In genomic region chr8:105475254-105475653, GRCm38 (mm10) we compare ENCODE assay signal across 16 mouse cellular contexts. TPM values are rescaled to one million over a fixed set of nuclear protein-coding genes. Genes with fewer than 3 reads are reported as not detected.
DNase-seq lines count a peak whose midpoint lies in the region; ATAC-seq and TF ChIP-seq lines count a peak whose summit lies in the region.
"Had no signal": no experiment of that assay in that cellular context is flagged by ENCODE, and none has a peak within 500 bp of the region (broad histone marks: within the 10 kb centered on the region; RNA-seq: fewer than 3 reads in every experiment).

No protein-coding gene starts in this region.

- peaks cover 8% of the 10 kb centered on the region; the same call in 1 of the 2 replicates for H3K27me3 ChIP-seq in hindbrain, embryonic 13.5 days
- peaks cover 18% of the 10 kb centered on the region for H3K27me3 ChIP-seq in hindbrain, embryonic 12.5 days
- peaks cover 14% of the 10 kb centered on the region for H3K27me3 ChIP-seq in midbrain, embryonic 13.5 days
- no peaks in the 10 kb centered on the region for H3K27me3 ChIP-seq in midbrain, postnatal 0 days (ENCODE audit: insufficient read depth, low read length)
- 0 out of 2 replicates have a peak, but pooled peaks cover 3% of the 10 kb centered on the region for H3K27me3 ChIP-seq in midbrain, embryonic 15.5 days (replicated peaks)
- H3K27me3 ChIP-seq: Patski had no signal

- H3K4me2 ChIP-seq in hindbrain, embryonic 13.5 days = no peak overlapping the region
- H3K4me2 ChIP-seq in hindbrain, embryonic 12.5 days (replicated peaks) = no peak overlapping the region
- H3K4me2 ChIP-seq in midbrain, embryonic 13.5 days (replicated peaks) = no peak overlapping the region
- H3K4me2 ChIP-seq in midbrain, postnatal 0 days (ENCODE audit: low read depth, low read length, poor library complexity, severe bottlenecking) = no peak overlapping the region
- H3K4me2 ChIP-seq in midbrain, embryonic 15.5 days = no peak overlapping the region
- H3K4me2 ChIP-seq: liver, embryonic 15.5 days had no signal

- peaks cover 59% of the 10 kb centered on the region for H3K4me1 ChIP-seq in hindbrain, embryonic 13.5 days (replicated peaks)
- H3K4me1 ChIP-seq in hindbrain, embryonic 12.5 days = peaks cover 60% of the 10 kb centered on the region
- H3K4me1 ChIP-seq in midbrain, embryonic 13.5 days (replicated peaks) = peaks cover 58% of the 10 kb centered on the region
- H3K4me1 ChIP-seq in midbrain, postnatal 0 days (ENCODE audit: insufficient read depth, low read length) = peaks cover 5% of the 10 kb centered on the region
- peaks cover 41% of the 10 kb centered on the region for H3K4me1 ChIP-seq in midbrain, embryonic 15.5 days

- 36% methylated on average over 4 of the region's 4 CpGs for WGBS in hindbrain, embryonic 13.5 days
- 31% methylated on average over 4 of the region's 4 CpGs for WGBS in hindbrain, embryonic 12.5 days
- whole genome bisulfite sequencing in midbrain, embryonic 13.5 days = 39% methylated on average over 4 of the region's 4 CpGs
- 37% methylated on average over 4 of the region's 4 CpGs for WGBS in midbrain, postnatal 0 days
- WGBS in midbrain, embryonic 15.5 days = 27% methylated on average over 4 of the region's 4 CpGs

- no peak for DNase-seq in midbrain, postnatal 0 days (ENCODE audit: low spot score)
- DNase-seq in gastrocnemius, postnatal 14 days = peak; percentile 79
- DNase-seq in embryo, embryonic 10 days (ENCODE audit: low spot score) = no peak
- DNase-seq in right cerebral cortex, postnatal 25 days = no peak
- DNase-seq: adrenal gland, postnatal 14 days; cerebellum, adult 2 months; right cerebral cortex, adult 18-20 months had no signal

- H3K36me3 ChIP-seq in hindbrain, embryonic 13.5 days = peaks cover 15% of the 10 kb centered on the region; the same call in 1 of the 2 replicates
- peaks cover 7% of the 10 kb centered on the region; the same call in 1 of the 2 replicates for H3K36me3 ChIP-seq in hindbrain, embryonic 12.5 days
- peaks cover 8% of the 10 kb centered on the region; the same call in 1 of the 2 replicates for H3K36me3 ChIP-seq in midbrain, embryonic 13.5 days
- peaks cover 13% of the 10 kb centered on the region; the same call in 1 of the 2 replicates for H3K36me3 ChIP-seq in midbrain, postnatal 0 days (ENCODE audit: insufficient read depth, low read length)
- no peaks in the 10 kb centered on the region for H3K36me3 ChIP-seq in midbrain, embryonic 15.5 days (replicated peaks)
- H3K36me3 ChIP-seq: liver, embryonic 15.5 days had no signal

- H3K9ac ChIP-seq in hindbrain, embryonic 13.5 days = peak overlapping the region; percentile 30; the same call in 1 of the 2 replicates
- no peak overlapping the region for H3K9ac ChIP-seq in hindbrain, embryonic 12.5 days
- H3K9ac ChIP-seq in midbrain, embryonic 13.5 days (replicated peaks) = peak overlapping the region; percentile 46
- H3K9ac ChIP-seq in midbrain, postnatal 0 days (replicated peaks; ENCODE audit: low read length, poor library complexity, severe bottlenecking) = no peak overlapping the region
- H3K9ac ChIP-seq in midbrain, embryonic 15.5 days = peak overlapping the region; percentile 13; the same call in 1 of the 2 replicates
- H3K9ac ChIP-seq: liver, embryonic 15.5 days had no signal

- no peak overlapping the region for H3K4me3 ChIP-seq in hindbrain, embryonic 13.5 days
- no peak overlapping the region for H3K4me3 ChIP-seq in hindbrain, embryonic 12.5 days
- no peak overlapping the region for H3K4me3 ChIP-seq in midbrain, embryonic 13.5 days (replicated peaks)
- H3K4me3 ChIP-seq in midbrain, postnatal 0 days (ENCODE audit: low read depth, low read length) = no peak overlapping the region
- no peak overlapping the region for H3K4me3 ChIP-seq in midbrain, embryonic 15.5 days
- H3K4me3 ChIP-seq: liver, embryonic 15.5 days had no signal

- ATAC-seq in hindbrain, embryonic 13.5 days (ENCODE audit: low FRiP score) = no peak
- ATAC-seq in hindbrain, embryonic 12.5 days (ENCODE audit: low FRiP score) = no peak
- ATAC-seq in midbrain, embryonic 13.5 days = no peak
- no peak for ATAC-seq in midbrain, postnatal 0 days (ENCODE audit: low FRiP score)
- no peak for ATAC-seq in midbrain, embryonic 15.5 days (replicated peaks)
- ATAC-seq: CD4-positive, CD25-positive, alpha-beta regulatory T cell, adult 4 months; Patski had no signal

- H3K9me3 ChIP-seq in hindbrain, embryonic 13.5 days = no peaks in the 10 kb centered on the region
- H3K9me3 ChIP-seq in hindbrain, embryonic 12.5 days (replicated peaks) = no peaks in the 10 kb centered on the region
- H3K9me3 ChIP-seq in midbrain, embryonic 13.5 days = no peaks in the 10 kb centered on the region
- H3K9me3 ChIP-seq in midbrain, postnatal 0 days (ENCODE audit: low read length) = no peaks in the 10 kb centered on the region
- no peaks in the 10 kb centered on the region for H3K9me3 ChIP-seq in midbrain, embryonic 15.5 days
- H3K9me3 ChIP-seq: liver, embryonic 15.5 days had no signal

- TF ChIP-seq CTCF in midbrain, postnatal 0 days (IDR thresholded peaks at IDR 0.05) = no peak

- peak overlapping the region; percentile 25; the same call in 1 of the 2 replicates for H3K27ac ChIP-seq in hindbrain, embryonic 13.5 days
- no peak overlapping the region for H3K27ac ChIP-seq in hindbrain, embryonic 12.5 days
- no peak overlapping the region for H3K27ac ChIP-seq in midbrain, embryonic 13.5 days
- H3K27ac ChIP-seq in midbrain, postnatal 0 days (ENCODE audit: low read depth, low read length) = no peak overlapping the region
- H3K27ac ChIP-seq in midbrain, embryonic 15.5 days = no peak overlapping the region
- H3K27ac ChIP-seq: liver, embryonic 15.5 days had no signal

- intact Hi-C loops in gastrocnemius, postnatal 14 days (cut with DNase I; ENCODE audit: low total_unique reads) = loop anchor here (5.0 kb wide), 2 partner anchors 38 to 113 kb away; no protein-coding TSS in a partner anchor

RNA-seq across cellular contexts. Expression of gene Tppp3, which starts 3.9 kb away (rescaled TPM):
- 170 and 181 TPM in 2 replicates for polyA plus RNA-seq in hindbrain, embryonic 13.5 days (2015; fragmentation: Nextera tagmentation; extraction: Ambion mirVana)
- polyA plus RNA-seq in hindbrain, embryonic 12.5 days (2016; fragmentation: Nextera tagmentation; extraction: Ambion mirVana) = 162 and 186 TPM in 2 replicates
- polyA plus RNA-seq in midbrain, embryonic 13.5 days (2015; fragmentation: Nextera tagmentation; extraction: Ambion mirVana) = 93.1 and 111 TPM in 2 replicates
- 75.0 and 82.8 TPM in 2 replicates for total RNA-seq in midbrain, postnatal 0 days (2014; rRNA removed)
- polyA plus RNA-seq in midbrain, postnatal 0 days (2015; fragmentation: Nextera tagmentation; extraction: Ambion mirVana) = 159 and 164 TPM in 2 replicates
- total RNA-seq in gastrocnemius, postnatal 14 days (2021) = 100 to 1,000 TPM; 191 to 254 TPM
- polyA plus RNA-seq in midbrain, embryonic 15.5 days (2015; fragmentation: Nextera tagmentation; extraction: Ambion mirVana) = 125 and 127 TPM in 2 replicates
- total RNA-seq: granulocyte monocyte progenitor cell, adult 5-6 weeks had no signal

RNA-seq across cellular contexts. Expression of gene Zdhhc1, which starts 21.4 kb away (rescaled TPM):
- polyA plus RNA-seq in hindbrain, embryonic 13.5 days (2015; fragmentation: Nextera tagmentation; extraction: Ambion mirVana) = 30.9 and 34.3 TPM in 2 replicates
- 35.8 and 36.1 TPM in 2 replicates for polyA plus RNA-seq in hindbrain, embryonic 12.5 days (2016; fragmentation: Nextera tagmentation; extraction: Ambion mirVana)
- polyA plus RNA-seq in midbrain, embryonic 13.5 days (2015; fragmentation: Nextera tagmentation; extraction: Ambion mirVana) = 26.2 and 31.3 TPM in 2 replicates
- total RNA-seq in midbrain, postnatal 0 days (2014; rRNA removed) = 32.9 and 47.2 TPM in 2 replicates
- 27.3 and 27.9 TPM in 2 replicates for polyA plus RNA-seq in midbrain, postnatal 0 days (2015; fragmentation: Nextera tagmentation; extraction: Ambion mirVana)
- 10 to 100 TPM; 10.1 to 11.2 TPM for total RNA-seq in gastrocnemius, postnatal 14 days (2021)
- 36.5 and 39.9 TPM in 2 replicates for polyA plus RNA-seq in midbrain, embryonic 15.5 days (2015; fragmentation: Nextera tagmentation; extraction: Ambion mirVana)

RNA-seq across cellular contexts. Expression of gene Hsd11b2, which starts 43.3 kb away (rescaled TPM):
- 7.8 and 11.0 TPM in 2 replicates for polyA plus RNA-seq in hindbrain, embryonic 13.5 days (2015; fragmentation: Nextera tagmentation; extraction: Ambion mirVana)
- polyA plus RNA-seq in hindbrain, embryonic 12.5 days (2016; fragmentation: Nextera tagmentation; extraction: Ambion mirVana) = 24.2 and 24.7 TPM in 2 replicates
- polyA plus RNA-seq in midbrain, embryonic 13.5 days (2015; fragmentation: Nextera tagmentation; extraction: Ambion mirVana) = 11.6 and 16.9 TPM in 2 replicates
- 0.57 and 0.88 TPM in 2 replicates for total RNA-seq in midbrain, postnatal 0 days (2014; rRNA removed)
- 1.3 and 1.9 TPM in 2 replicates for polyA plus RNA-seq in midbrain, postnatal 0 days (2015; fragmentation: Nextera tagmentation; extraction: Ambion mirVana)
- total RNA-seq in gastrocnemius, postnatal 14 days (2021) = 1 to 10 TPM; 1.9 to 2.1 TPM
- 4.7 and 4.9 TPM in 2 replicates for polyA plus RNA-seq in midbrain, embryonic 15.5 days (2015; fragmentation: Nextera tagmentation; extraction: Ambion mirVana)
- total RNA-seq: granulocyte monocyte progenitor cell, adult 5-6 weeks; left cerebral cortex, postnatal 10 days had no signal
- polyA plus RNA-seq: CD4-positive, CD25-positive, alpha-beta regulatory T cell, adult 4 months had no signal

Comparison
In these comparisons a context has a peak if more than half of its experiments do, and no peak if none do; other contexts are left out.
1. H3K9ac ChIP-seq: peak in hindbrain, embryonic 13.5 days (single experiment), midbrain, embryonic 13.5 days (single experiment) and midbrain, embryonic 15.5 days (single experiment); none in hindbrain, embryonic 12.5 days (single experiment) and midbrain, postnatal 0 days (single experiment).